Mouse (Mus musculus) forebrain, postnatal 0 days (tissue): Measurements from ENCODE around the gene Crlf2. TPM values are rescaled to one million over a fixed set of nuclear protein-coding genes. Genes with fewer than 3 reads are reported as not detected.

Source experiments
- ATAC-seq: fragments of 200-750 bp; cut with Nextera tagmentation; 2 replicates; pipeline ENCODE4 v1.8.0; 2017; ENCODE audit warnings: mild to moderate bottlenecking, moderate library complexity
- DNase-seq: peaks from one replicate; pipeline ENCODE4 v3.0.0-alpha.2; 2015
- H3K27ac ChIP-seq: fragments of 300-500 bp; sonication (generic); 2 replicates; pipeline ENCODE4 v1.5.1; 2014; ENCODE audit warnings: low read depth, mild to moderate bottlenecking, antibody characterized with exemption, low read length, moderate library complexity, mixed read lengths
- H3K27me3 ChIP-seq: fragments of 300-500 bp; sonication (generic); 2 replicates; pipeline ENCODE4 v1.6.1; 2014; ENCODE audit warnings: mild to moderate bottlenecking, low read length, mixed read lengths; ENCODE audit not compliant: insufficient read depth
- H3K36me3 ChIP-seq: fragments of 300-500 bp; sonication (generic); 2 replicates; pipeline ENCODE4 v1.6.1; 2014; ENCODE audit warnings: mild to moderate bottlenecking, moderate library complexity; ENCODE audit not compliant: insufficient read depth
- H3K4me1 ChIP-seq: fragments of 300-500 bp; sonication (generic); 2 replicates; pipeline ENCODE4 v1.6.1; 2014; ENCODE audit warnings: antibody characterized with exemption; ENCODE audit not compliant: insufficient read depth
- H3K4me2 ChIP-seq: fragments of 300-500 bp; sonication (generic); 2 replicates; pipeline ENCODE4 v1.6.1; 2014; ENCODE audit warnings: low read depth, mild to moderate bottlenecking, moderate library complexity
- H3K4me3 ChIP-seq: fragments of 300-500 bp; sonication (generic); 2 replicates; pipeline ENCODE4 v1.5.1; 2014; ENCODE audit warnings: low read depth, low read length, mixed read lengths
- H3K9ac ChIP-seq: fragments of 300-500 bp; sonication (generic); 2 replicates; pipeline ENCODE4 v1.6.1; 2014; ENCODE audit warnings: mild to moderate bottlenecking
- H3K9me3 ChIP-seq: fragments of 300-500 bp; sonication (generic); 2 replicates; pipeline ENCODE4 v1.6.1; 2016; ENCODE audit warnings: low read length
- CTCF ChIP-seq: sonication (generic); IDR thresholded peaks from 2 replicates; pipeline ENCODE4 v1.5.1; 2016; ENCODE audit warnings: antibody characterized with exemption, control low read depth, low read depth
- whole genome bisulfite sequencing: fragments of 180-500 bp; shearing (Covaris S2); extraction: QIAGEN DNeasy Blood & Tissue Kit; methylation state at CpG from one replicate; pipeline ENCODE4 v1.1.7; 2014; 5-methylcytosine and 5-hydroxymethylcytosine counted together
- polyA plus RNA-seq: library from polyadenylated mRNA; unstranded; fragments of >200 nt; fragmentation: Nextera tagmentation; extraction: Ambion mirVana; gene quantifications from 2 replicates; pipeline ENCODE4 v1.2.1, GENCODE M21; 2015
- total RNA-seq: library from RNA; depleted of rRNA; stranded (reverse); fragments of >200 nt; gene quantifications from 2 replicates; pipeline ENCODE4 v1.2.3, GENCODE M21; 2014; rRNA removed

Gene Crlf2
- total RNA-seq (19.5 and 19.9 TPM in 2 replicates), polyA plus RNA-seq (23.8 and 25.1 TPM in 2 replicates)

GRCm38 (mm10) chr5:109558404-109559160 is at the start of gene Crlf2:
Crlf2 (minus strand) TSS chr5:109558993.
- Histone ChIP-seq H3K36me3 (no peaks in the 10 kb centered on the region; the same call in 1 of the 2 replicates), H3K4me3 (peak within 1 kb of the TSS; percentile 60), H3K9me3 (peaks cover 9% of the 10 kb centered on the region), H3K4me1 (no peaks in the 10 kb centered on the region), H3K27ac (peak within 1 kb of the TSS; percentile 97), H3K4me2 (peak within 1 kb of the TSS; percentile 51), H3K9ac (peak within 1 kb of the TSS; percentile 74), H3K27me3 (no peaks in the 10 kb centered on the region)
- no peak for TF ChIP-seq CTCF
- WGBS = 1% methylated on average over 54 of the region's 73 CpGs
- peak; percentile 96 for DNase-seq
- peak; percentile 59 for ATAC-seq

- Histone ChIP-seq H3K9me3 (no peaks in the 10 kb centered on the region), H3K27me3 (no peaks in the 10 kb centered on the region), H3K27ac (no peak overlapping the region), H3K4me1 (no peaks in the 10 kb centered on the region), H3K4me3 (no peak overlapping the region), H3K9ac (no peak overlapping the region), H3K4me2 (no peak overlapping the region), H3K36me3 (no peaks in the 10 kb centered on the region)
- TF ChIP-seq CTCF = peak; percentile 70
- ATAC-seq (no peak), DNase-seq (peak; percentile 68)
- 61% methylated on average over 1 of the region's 1 CpGs for WGBS
Measured at GRCm38 (mm10) chr5:109602585-109602984, 43.8 kb upstream of the Crlf2 start.

- no peak overlapping the region for H3K9ac ChIP-seq
- ATAC-seq (no peak), DNase-seq (peak; percentile 35)
- H3K27ac ChIP-seq = no peak overlapping the region
- H3K4me3 ChIP-seq = no peak overlapping the region
- no peak overlapping the region for H3K4me2 ChIP-seq
- H3K9me3 ChIP-seq = no peaks in the 10 kb centered on the region
- WGBS = 22% methylated on average over 3 of the region's 3 CpGs
- no peaks in the 10 kb centered on the region for H3K36me3 ChIP-seq
- H3K4me1 ChIP-seq = no peaks in the 10 kb centered on the region
- peak; percentile 67 for TF ChIP-seq CTCF
- H3K27me3 ChIP-seq = no peaks in the 10 kb centered on the region
Measured at GRCm38 (mm10) chr5:109601080-109601479, 42.3 kb upstream of the Crlf2 start.

GRCm38 (mm10) chr5:109598876-109599275 is 40.1 kb upstream of the Crlf2 start:
- ATAC-seq (no peak), DNase-seq (no peak)

GRCm38 (mm10) chr5:109596647-109597046 is 37.9 kb upstream of the Crlf2 start:
- Histone ChIP-seq H3K27ac (no peak overlapping the region), H3K36me3 (no peaks in the 10 kb centered on the region), H3K27me3 (no peaks in the 10 kb centered on the region), H3K4me2 (no peak overlapping the region), H3K9ac (no peak overlapping the region), H3K4me3 (no peak overlapping the region), H3K9me3 (no peaks in the 10 kb centered on the region; the same call in 1 of the 2 replicates), H3K4me1 (no peaks in the 10 kb centered on the region)
- 54% methylated on average over 5 of the region's 5 CpGs for WGBS
- ATAC-seq = no peak
- TF ChIP-seq CTCF = peak; percentile 48
- DNase-seq = no peak

More at GRCm38 (mm10) chr5:109598876-109599275, 40.1 kb upstream of the Crlf2 start:
- Histone ChIP-seq H3K27ac (no peak overlapping the region), H3K9ac (no peak overlapping the region), H3K4me2 (no peak overlapping the region), H3K4me3 (no peak overlapping the region), H3K27me3 (no peaks in the 10 kb centered on the region), H3K9me3 (no peaks in the 10 kb centered on the region; the same call in 1 of the 2 replicates), H3K36me3 (no peaks in the 10 kb centered on the region), H3K4me1 (no peaks in the 10 kb centered on the region)
- TF ChIP-seq CTCF = no peak

- Histone ChIP-seq H3K36me3 (no peaks in the 10 kb centered on the region), H3K4me2 (no peak overlapping the region), H3K27ac (no peak overlapping the region), H3K9me3 (no peaks in the 10 kb centered on the region), H3K4me3 (no peak overlapping the region), H3K9ac (no peak overlapping the region), H3K4me1 (no peaks in the 10 kb centered on the region), H3K27me3 (no peaks in the 10 kb centered on the region)
- no peak for TF ChIP-seq CTCF
- DNase-seq (no peak), ATAC-seq (no peak)
- WGBS = 69% methylated on average over 2 of the region's 2 CpGs
Measured at GRCm38 (mm10) chr5:109562829-109563228, 4.0 kb upstream of the Crlf2 start.

GRCm38 (mm10) chr5:109559191-109559590 is 398 bp upstream of the Crlf2 start:
- TF ChIP-seq CTCF = no peak; the same call in 1 of the 2 replicates
- H3K4me1 ChIP-seq = no peaks in the 10 kb centered on the region
- no peak for ATAC-seq
- 29% methylated on average over 6 of the region's 6 CpGs for WGBS
- peak overlapping the region; percentile 60 for H3K4me3 ChIP-seq
- H3K4me2 ChIP-seq = peak overlapping the region; percentile 51
- no peaks in the 10 kb centered on the region for H3K27me3 ChIP-seq
- no peaks in the 10 kb centered on the region; the same call in 1 of the 2 replicates for H3K36me3 ChIP-seq
- DNase-seq = peak; percentile 39
- peak overlapping the region; percentile 97 for H3K27ac ChIP-seq
- peak overlapping the region; percentile 74 for H3K9ac ChIP-seq
- peaks cover 9% of the 10 kb centered on the region for H3K9me3 ChIP-seq
